Mouse (Mus musculus) urinary bladder, postnatal 4 days (tissue): ENCODE results near the gene Filip1.

Experiments used
- DNase-seq, 2 experiments: peaks; one replicate each; pipeline ENCODE4 v3.0.0; 2021 to 2022; ENCODE audit warnings: low spot score in 2 of 2

Gene Filip1

DNA sequence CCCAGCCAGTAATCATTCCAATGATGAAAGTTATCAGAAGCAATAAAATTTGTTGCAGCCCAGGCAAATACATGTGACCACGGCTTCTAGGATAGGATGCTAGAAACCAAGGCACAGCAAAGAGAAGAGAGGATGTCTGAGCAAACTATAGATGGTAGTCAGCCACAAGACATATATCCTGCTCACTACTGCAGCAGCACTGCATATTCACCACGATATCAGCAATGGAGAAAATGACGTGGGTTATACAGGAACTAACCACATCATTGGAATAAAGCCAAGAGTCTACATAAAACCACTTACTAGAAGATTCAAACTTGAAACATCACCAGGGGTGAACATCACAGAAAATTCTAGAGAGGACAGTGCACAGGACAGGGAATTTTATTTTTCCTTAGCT, 113.8 kb downstream of the Filip1 start:
- no peak for DNase-seq

DNA sequence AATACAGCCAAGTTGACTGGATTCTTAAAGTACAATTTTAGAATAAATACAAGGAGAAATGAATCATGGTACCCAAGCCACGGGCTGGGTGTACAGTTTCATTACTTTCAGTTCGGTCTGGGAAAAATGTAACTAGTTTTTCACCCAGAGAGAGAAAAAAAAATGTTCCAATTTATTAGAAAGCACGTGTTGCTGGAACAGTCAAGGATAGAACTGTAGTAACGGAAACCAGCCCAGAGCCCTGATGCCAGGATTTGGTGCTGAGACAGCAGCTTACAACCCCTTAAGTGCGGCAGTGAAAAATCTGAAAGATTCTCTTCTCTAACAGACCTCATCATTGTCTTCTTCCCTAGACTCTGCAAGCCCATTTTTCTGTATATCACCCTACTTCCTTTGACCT, 118.0 kb downstream of the Filip1 start:
- no peak for DNase-seq

DNA sequence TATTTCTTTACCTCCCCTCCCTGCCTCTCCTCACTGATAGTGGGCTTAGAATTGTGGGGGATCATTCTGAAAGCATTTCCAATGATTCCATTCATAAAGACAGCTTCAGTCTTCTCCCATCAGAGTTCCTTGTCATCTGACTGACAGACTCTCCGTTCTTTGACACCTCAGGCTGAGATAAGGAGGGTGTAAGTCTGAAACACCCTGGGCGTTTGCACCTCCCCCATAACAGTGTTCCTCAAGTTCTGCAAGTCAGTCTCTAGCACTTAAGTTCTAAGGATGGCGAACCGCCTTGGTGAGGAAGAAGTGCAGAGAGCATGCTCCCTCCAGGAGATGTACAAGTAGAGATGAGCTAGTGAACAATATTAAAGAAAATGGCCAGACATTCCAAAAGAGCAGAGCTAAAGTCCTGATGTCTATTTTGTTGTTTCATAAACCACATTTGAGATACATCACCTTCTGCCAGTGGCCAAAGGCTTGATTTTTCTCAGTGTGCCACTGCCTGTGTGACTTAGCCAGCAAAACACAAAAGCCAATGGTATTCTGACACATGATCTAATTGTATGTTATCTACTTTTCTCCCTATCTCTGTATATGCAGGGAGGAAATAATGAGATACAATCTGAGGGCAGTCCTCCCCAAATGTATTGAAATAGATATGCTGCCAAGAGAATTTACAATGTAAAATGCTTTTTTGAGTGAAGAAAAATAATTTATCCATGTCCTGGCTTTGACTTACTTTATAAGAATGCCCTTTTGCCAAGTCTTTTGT, 118.6 kb downstream of the Filip1 start:
- no peak for DNase-seq

DNA sequence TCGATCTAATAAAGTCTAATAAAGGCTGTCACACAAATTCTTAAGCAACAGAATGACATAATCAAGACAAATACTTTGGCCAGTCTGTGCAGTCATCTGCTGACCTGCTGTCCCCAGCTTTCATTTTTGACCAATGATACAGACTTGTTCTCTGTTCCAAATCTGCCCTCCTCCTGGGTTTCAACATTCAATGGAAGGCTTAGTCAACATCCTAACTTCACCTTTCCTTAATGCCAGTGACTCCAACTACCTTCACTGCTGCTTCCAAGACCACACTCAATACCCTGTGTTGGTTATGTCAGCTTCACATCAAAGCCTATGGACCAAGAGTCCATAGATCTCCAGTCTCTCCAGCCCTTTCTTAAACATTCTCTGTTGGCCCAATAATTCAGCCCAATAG, 120.5 kb downstream of the Filip1 start:
- DNase-seq, result no peak

DNA sequence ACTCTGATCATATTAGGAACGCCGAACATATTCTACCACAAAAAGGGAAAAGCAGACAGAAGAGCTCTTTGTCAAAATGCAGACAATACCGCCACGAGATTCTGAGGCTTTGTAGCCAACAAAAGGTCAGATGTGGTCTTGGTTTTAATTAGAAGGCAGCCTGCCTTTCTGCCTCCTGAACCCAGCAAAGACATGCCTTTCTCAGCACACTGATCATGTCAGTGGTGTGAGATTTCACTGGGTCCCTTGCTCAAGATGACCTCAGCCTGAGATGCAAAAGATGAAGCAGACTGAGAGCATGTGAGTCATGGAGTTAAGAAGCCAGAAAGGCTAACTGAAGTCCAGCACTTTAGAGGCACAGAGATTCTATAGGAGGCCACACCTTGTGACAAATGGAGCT, 122.2 kb downstream of the Filip1 start:
- no peak for DNase-seq

DNA sequence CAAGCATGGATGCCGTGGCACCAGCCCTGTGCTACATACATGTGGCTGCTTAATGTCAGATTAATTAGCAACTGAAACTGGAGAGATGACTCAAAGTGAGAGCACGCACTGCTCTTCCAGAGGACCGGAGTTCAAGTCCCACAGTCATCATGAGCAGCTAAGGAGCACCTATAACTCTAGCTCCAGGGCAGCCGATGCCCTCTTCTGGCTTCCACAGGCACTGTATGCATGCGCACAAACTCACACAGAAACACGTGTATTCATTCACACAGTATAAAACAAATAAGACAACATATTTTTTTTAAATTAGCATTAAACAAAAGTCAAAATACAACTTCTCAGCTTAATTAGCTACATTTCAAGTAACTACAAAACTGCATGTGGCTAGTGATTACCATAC, 123.5 kb downstream of the Filip1 start:
- no peak for DNase-seq

DNA sequence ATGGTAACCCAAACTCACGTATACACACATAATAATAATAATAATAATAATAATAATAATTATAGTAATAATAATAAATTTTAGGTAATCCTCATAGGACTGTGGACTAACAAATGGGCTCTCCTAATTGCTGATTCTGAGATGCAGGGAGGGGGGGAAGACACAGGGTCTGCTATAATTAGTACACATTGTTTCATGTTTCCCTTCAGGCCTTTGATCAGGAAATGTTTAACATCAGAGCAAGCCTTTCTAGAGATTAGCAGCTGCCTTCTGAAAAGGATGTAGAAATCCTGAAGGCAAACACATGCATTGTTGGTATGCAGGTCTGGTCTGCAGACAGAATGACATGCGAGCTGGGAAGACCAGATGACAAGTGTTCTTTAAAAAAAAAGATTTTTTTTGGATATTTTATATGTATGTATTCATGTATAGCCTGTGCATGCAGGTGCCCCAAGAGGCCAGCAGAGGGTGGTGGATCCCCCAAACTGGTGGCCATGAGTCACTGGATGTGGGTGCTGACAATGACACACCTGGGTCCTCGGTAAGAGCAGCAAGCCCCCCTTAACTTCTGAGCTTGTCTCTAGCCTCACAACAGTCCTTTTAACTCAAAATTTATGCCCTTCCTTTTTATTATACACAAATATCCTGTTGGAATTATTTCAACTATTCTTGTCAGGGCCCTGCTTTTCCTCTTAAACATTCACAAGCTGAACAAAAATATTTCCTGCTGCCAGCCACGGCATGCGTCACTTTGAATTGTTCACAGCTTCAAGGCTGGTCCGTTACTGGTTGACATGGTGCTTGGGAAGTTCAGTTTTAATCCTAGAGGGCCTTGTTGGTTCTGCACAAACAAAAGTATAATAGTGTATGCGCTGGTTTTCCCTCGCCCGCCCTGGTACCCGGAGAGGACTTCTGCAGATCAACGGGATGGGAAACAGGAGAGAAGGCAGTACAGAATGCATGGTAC, 127.1 kb downstream of the Filip1 start:
- DNase-seq, result no peak

DNA sequence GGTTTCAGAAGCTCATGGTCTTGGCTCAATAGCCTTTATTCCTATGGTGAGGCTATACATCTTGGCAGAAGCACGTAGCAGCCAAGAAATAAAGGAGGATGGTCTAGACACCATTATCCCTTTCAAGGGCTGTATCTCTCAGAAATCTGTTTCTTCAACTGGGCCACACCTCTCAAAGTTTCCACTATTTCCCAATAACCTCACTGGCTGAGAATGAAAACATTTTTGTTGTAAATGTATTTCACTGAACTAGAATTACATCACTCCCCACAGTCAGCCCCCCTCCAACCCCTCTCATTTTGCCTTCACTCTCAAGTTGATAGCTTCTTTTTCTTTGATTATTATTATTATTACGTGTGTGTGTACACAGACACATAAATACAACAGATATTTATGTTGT, 129.5 kb downstream of the Filip1 start:
- no peak for DNase-seq

DNA sequence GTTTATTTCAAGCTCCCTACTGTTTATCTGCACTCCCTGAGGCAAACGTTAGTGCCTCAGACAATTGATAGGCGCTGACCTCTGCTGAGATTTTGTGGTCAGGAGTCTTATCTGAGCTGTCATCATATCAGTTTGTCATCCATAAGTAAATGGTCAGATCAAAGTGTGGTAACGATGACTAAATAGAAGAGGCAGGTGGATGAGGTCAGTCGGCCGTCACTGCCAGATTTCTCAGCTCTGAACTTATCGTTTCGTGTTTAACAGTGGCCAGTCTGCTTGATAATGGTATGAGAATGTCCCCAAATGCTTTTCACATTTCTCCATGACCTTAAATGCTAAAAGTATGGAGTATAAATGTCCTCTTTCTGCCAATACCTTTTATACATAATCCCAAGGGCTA, 132.6 kb downstream of the Filip1 start:
- no peak for DNase-seq

DNA sequence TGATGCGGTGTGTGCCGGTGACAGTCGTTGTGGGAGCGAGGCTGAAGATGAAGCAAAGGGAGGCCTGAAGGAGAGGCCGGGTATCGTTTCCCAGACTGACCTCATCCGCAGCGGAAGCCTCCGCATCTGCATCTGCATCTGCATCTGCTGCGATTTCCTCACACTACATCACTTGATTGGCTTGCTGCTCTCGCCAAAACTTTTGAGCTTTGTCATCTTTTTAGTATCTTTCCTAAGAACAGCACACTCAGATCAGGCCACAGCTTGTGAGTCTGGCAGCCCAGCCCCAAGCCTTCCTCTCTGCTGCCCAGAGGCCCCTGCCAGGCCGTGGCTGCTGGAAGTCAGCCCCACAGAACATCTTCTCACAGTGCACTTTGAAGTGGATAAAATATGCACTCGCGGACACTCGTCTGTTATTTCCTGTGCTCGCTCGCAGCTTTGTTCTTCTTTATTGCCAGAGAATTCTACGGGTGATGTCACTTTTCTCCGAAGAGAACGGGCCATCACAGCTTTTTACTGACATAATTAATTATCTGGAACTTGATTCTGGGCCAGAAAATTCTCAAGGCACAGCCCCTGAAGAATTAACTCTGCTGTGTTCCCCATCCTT, 137.0 kb downstream of the Filip1 start:
- DNase-seq, result peak in 1 of 2 experiments; percentile 29

DNA sequence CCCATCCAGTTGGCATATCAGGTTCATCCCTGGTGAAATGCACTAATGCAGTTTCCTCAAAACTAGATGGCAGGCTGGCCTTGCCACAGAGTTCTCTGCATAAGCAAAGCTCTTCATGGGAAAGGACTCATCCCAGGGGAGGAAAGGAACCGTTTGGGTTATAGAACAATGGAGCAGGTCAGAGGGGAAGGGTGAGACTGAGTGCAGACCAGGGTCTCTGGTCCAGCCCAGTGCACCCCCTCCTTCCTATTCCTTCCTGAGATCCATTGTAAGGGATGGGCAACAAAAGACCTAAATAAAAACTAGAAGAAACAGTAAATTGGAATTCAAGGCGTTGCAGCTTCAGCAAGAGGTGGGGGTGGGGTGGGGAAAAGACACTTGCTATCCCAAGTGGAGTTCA, 140.1 kb downstream of the Filip1 start:
- DNase-seq, result no peak

DNA sequence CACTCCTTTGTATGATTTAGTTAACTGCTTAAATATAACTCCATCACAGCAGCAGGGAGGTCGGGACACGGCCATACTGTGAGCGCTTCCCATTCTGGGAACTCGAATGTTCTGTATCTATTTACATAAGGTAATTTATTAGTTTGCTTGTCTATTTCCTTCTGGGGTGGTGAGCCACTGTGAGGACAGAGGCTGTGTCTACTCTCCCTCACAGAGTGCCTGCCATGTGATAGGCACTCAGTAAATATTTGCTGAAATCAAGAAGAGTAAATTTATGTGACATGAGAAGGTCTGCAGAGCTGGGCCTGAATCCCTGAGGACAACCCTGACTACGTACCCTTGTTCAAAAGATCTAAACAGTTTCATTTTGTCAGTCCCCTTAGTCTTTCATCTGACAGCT, 143.1 kb downstream of the Filip1 start:
- DNase-seq, result no peak

DNA sequence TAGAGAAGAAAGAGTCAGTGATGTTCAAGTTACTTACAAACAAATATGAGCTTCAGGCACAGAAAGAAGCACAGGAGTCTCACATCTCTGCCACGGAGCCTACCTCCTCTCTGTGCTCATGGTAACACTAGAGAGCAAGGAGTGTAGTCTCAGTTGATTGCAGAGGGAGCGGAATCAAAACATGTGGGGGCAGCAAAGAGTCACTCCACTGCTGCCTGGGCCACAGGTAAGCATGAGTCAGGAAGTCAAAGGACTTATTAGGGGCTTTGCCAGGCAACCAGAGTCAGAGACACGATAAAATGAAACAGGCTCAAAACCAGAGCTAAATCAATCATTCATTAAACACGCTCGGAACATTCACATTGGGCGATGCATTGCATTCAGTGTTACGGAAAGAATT, 146.7 kb downstream of the Filip1 start:
- DNase-seq, result no peak

DNA sequence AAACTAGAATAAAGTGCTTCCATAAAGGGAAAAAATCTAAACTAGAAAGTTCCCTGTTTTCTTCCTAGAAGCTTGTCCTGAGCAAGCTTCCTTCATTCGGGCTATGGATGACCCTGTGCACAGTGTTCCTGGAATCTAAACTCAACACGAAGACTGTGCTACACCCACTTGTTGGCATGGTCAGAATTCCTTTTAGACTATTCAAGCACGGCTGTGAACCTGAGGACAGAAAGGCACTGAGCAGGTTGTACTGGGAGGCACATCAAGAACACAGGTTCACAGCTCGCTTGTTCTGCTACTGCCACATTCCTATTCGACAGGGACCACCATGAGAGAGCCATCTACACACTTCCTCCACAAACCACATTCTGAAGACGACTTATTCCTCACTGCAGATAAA, 150.1 kb downstream of the Filip1 start:
- no peak for DNase-seq

DNA sequence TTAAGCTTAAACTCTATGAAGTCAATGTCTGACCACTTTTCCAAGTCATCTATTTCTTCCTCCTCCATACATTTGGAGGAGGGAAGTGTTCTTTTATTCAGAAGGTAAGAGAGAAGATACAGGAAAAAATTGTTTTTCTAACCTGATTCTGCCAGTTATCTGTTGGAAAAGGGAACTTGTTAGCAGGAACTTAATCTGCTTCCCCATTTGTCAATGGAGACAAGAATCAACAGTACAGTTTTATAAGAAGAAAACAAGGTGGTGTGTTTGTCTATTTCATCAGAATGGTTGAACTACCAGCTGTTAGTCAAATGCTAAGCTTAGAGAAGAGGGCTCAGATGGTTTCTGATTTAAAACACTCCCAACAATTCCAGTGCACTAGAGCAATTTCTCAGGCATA, 165.6 kb downstream of the Filip1 start:
- DNase-seq, result no peak

DNA sequence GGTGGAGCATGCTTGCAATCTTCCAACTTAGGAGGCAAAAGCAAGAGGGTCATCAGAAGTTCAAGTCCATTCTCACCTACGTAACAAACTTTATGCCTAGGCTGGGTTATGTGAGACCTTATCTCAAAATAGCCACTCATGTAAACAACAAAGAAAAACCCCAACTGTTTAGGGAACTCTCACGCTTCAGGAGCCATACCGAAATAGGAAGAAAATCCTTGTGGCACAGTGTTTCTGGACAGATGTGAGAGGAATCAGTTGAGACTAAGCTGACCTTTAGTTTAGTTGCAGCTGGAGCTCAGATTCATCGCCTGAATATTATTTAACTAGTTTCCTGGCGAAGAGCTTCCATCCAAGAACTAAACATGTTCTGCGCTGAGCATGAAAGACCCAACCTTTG, 170.0 kb downstream of the Filip1 start:
- DNase-seq, result no peak

DNA sequence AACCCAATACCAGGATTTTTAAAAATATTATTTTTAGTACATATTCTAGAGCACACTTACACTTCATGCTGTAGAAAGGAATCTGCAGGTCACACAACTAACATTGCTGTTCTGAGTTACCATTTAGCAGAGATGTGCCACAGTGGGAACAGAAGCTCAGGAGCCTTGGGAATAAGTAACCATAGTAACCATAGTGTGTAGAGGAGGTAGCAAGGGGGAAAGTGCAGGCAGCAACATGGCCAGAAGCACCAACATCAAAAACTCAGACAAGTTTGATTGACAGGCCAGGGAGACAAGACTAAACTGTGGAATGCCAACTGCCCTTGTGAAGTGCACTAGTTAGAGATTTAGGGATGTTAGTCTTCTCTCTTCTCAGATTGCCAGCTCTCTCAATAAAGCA, 170.6 kb downstream of the Filip1 start:
- DNase-seq, result no peak

DNA sequence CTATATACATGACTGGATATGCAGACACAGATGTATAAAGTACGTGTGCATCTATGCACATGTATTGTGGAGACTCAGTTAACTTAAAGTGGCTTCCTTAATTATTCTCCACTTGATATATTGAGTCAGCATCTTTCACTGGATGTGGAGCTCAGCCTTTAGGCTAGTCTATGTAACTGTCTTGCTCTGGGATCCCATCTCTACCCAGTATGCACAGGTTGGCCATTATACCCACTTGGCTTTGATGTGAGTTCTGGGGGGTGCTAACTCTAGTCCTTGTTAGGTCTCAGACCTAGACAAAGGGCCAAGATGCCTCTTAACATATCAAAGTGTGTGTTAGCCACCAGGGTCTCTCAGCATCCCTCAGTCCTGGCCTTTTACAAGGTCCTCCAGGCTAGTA, 181.4 kb downstream of the Filip1 start:
- DNase-seq, result no peak

DNA sequence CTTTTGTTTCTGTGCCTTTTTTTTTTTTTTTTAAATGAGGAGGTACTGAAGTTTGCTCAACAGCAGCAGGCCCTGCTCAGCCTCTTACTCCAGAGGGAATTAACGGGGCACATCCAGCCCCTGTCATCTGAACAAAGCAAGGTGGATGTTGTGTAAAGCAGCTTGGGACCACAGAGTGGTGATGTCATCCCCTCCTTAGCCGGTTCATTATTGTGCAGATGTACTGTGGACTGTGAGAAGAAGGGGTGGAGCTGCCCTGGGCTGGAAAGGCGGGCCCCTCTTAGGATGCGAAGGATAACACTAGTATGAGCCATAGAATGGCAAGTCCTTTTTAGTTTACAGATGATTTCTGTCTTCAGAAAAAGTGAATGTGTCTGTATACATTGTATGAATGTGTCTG, 181.8 kb downstream of the Filip1 start:
- no peak for DNase-seq

DNA sequence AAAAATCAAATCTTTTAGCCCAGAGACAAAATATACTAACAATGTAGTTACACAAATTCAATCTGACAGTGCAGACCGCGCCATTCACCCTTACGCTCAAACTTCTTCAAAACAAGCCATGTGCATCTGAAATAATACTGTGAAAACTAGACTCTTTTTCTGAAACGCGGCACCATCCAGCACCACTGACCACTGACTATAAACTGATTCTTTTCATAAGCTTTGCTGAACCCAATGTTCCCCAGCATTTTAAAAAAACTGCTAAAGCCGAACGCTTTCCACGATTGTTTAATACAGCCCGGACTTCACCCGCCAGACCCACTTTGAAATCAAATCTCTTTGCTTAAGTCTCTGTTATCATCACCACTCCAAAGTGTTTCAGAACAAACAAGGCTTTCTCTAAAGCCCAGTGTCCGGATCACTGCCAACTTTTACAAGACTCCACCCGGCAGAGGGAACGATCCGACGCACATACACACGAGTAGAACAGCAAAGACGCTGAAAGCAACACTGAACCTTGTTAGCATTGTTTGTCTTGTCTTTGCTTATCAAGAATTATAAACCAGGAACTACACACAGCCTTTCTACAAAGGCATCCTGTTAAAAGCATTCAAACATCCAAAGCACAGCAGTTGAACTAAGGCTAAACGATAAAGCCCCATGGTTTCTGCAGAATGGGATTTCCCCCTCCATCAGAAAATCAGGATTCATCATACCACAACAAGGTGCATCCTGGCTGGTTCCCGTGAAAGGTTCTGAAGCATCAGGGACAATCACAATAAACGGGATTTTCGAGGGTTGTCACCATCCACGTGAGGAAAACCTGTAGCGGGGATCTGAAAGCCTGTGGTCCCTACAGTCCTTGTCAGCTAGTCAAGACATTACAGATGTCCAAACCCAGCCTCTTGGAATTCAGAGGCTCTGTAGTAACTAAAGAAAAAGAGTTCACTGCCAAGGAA, 182.5 kb downstream of the Filip1 start:
- DNase-seq, result no peak

DNA sequence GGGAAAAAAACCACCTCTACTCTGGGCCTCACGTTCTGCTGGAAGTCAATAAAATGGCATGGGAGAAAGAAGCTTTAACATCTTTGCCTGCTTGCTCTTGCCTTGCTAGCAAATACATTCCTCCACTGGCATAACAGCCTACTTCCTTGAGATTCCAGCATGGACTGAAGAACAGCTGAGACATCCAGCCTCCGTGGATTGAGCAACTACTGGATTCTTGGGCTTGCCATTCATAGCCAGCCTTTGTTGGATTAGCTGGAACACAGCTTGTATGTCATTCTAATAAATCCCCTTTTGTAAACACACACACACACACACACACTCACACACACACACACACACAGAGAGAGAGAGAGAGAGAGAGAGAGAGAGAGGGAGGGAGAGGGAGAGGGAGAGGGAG, 185.6 kb downstream of the Filip1 start:
- no peak for DNase-seq
